Comparison of ENCODE assay signal across 8 mouse cellular contexts in the genomic region with DNA sequence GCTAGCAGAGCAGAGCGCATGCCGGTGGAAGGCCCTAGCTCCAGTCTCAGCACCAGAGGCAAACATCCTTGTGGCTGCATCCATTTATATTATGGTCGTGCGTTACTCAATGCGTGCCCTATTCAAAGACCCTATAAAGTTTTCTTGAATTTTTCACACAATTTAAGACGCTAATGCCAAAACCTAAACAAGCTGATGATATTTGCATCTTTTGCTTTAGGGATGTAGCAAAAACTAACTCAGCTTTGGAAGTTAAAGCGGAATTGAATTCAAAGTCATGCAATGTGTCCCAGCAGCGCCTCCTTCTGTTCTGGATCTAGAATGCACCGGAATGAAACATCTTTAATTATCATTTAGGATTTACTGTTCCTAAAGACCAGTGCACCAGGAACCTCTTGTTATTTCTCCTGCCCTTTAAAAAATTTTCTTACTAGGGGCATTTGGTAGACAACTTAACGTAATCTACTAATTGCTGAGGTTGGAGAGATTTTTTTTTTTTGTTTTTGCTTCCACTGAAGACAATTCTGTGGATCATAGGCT. TPM values are rescaled to one million over a fixed set of nuclear protein-coding genes. Genes with fewer than 3 reads are reported as not detected.
A peak's percentile ranks its signal among the peaks of the same experiment; 100 is the strongest.
DNase-seq lines count a peak whose midpoint lies in the region; ATAC-seq and TF ChIP-seq lines count a peak whose summit lies in the region.

No protein-coding gene starts in this region.

- H3K27me3 ChIP-seq in small intestine, adult 2 months (ENCODE audit: control insufficient read depth, insufficient read depth, low read length), result peaks cover 5% of the 10 kb centered on the region

- peak; percentile 23; the same call in 1 of the 2 replicates for TF ChIP-seq CTCF in small intestine, adult 2 months (IDR thresholded peaks at IDR 0.05; ENCODE audit: extremely low read depth, insufficient read length, insufficient replicate concordance, low read depth, low read length)

- intact Hi-C loops in left cerebral cortex, postnatal 10 days (cut with DNase I), result loop anchor here (5.0 kb wide), 3 partner anchors 45 to 90 kb away; no protein-coding TSS in a partner anchor

- peak; percentile 26 for DNase-seq in gastrocnemius, postnatal 10 days
- DNase-seq in gastrocnemius, postnatal 25 days, result no peak
- DNase-seq in right cerebral cortex, adult 18-20 months, result peak; percentile 46
- no peak for DNase-seq in right cerebral cortex, postnatal 25 days
- peak; percentile 52 to 73 for DNase-seq in left cerebral cortex, postnatal 10 days (ENCODE audit: extremely low spot score in 1 of 2, low spot score in 2 of 2)
- no peak for DNase-seq in B cell, adult 2 months

- no peak for TF ChIP-seq POLR2A in small intestine, adult 2 months (IDR thresholded peaks at IDR 0.05; ENCODE audit: low read depth, low read length)

- H3K36me3 ChIP-seq in small intestine, adult 2 months (ENCODE audit: control insufficient read depth, insufficient read depth, low read length), result no peaks in the 10 kb centered on the region

- H3K4me1 ChIP-seq in small intestine, adult 2 months (ENCODE audit: control insufficient read depth, insufficient read depth, insufficient read length, low read length), result peaks cover 3% of the 10 kb centered on the region; the same call in 1 of the 2 replicates

- H3K4me3 ChIP-seq in small intestine, adult 2 months (ENCODE audit: low read depth, low read length), result no peak overlapping the region

- ATAC-seq in common myeloid progenitor, adult 5-6 weeks (replicated peaks; ENCODE audit: low read depth, poor library complexity, severe bottlenecking), result 0 out of 2 replicates have a peak, but pooled peaks have one; percentile 60

- 41% methylated on average over 10 of the region's 10 CpGs for WGBS in small intestine, adult 2 months

- H3K27ac ChIP-seq in small intestine, adult 2 months (ENCODE audit: insufficient read depth, low read depth, low read length), result no peak overlapping the region

RNA-seq across cellular contexts. Expression of gene Slc30a10, which starts 47.2 kb away (rescaled TPM):
- total RNA-seq in gastrocnemius, postnatal 10 days (2021), result under 1 TPM; 0.05 to 0.07 TPM
- not detected for total RNA-seq in gastrocnemius, postnatal 25 days (2021)
- total RNA-seq in common myeloid progenitor, adult 5-6 weeks (2017), result 0.05 and 0.18 TPM in 2 replicates
- 10 to 100 TPM; 13.5 to 16.0 TPM for total RNA-seq in left cerebral cortex, postnatal 10 days (2021)
- 10.1 and 36.7 TPM in 2 replicates for polyA plus RNA-seq in small intestine, adult 2 months (2012; rRNA removed)

Comparison
In these comparisons a context has a peak if more than half of its experiments do, and no peak if none do; other contexts are left out.
1. DNase-seq: peak in gastrocnemius, postnatal 10 days (single experiment), right cerebral cortex, adult 18-20 months (single experiment) and left cerebral cortex, postnatal 10 days (2 of 2); none in gastrocnemius, postnatal 25 days (single experiment), right cerebral cortex, postnatal 25 days (single experiment) and B cell, adult 2 months (0 of 2).
2. RNA of gene Slc30a10, which starts 47.2 kb away (total RNA-seq): 13.5 to 16.0 TPM in left cerebral cortex, postnatal 10 days; 0.05 to 0.18 TPM in common myeloid progenitor, adult 5-6 weeks, 0.05 to 0.07 TPM in gastrocnemius, postnatal 10 days and not detected in gastrocnemius, postnatal 25 days; every median in the first group is over 10 times any median in the second.